Mouse (Mus musculus) layer of hippocampus, postnatal 25 days (tissue): Measurements from ENCODE around the gene Gm7879. TPM values are rescaled to one million over a fixed set of nuclear protein-coding genes. Genes with fewer than 3 reads are reported as not detected.

Source experiments
- DNase-seq, 2 experiments: peaks; one replicate each; pipeline ENCODE4 v3.0.0; 2022; ENCODE audit warnings: mixed read lengths in 2 of 2, low spot score in 1 of 2; ENCODE audit errors: extremely low spot score in 1 of 2
- total RNA-seq, 2 experiments: library from RNA; stranded (reverse); gene quantifications; 2 replicates each; pipeline ENCODE4 v1.2.3; 2021

The Gm7879 gene
- total RNA-seq, 2 experiments from 2014 or later: 12.3 TPM

- no peak for DNase-seq
Measured at GRCm38 (mm10) chr5:43947330-43947977, 34.5 kb downstream of the Gm7879 start.

GRCm38 (mm10) chr5:43948111-43948743 lies 35.3 kb downstream of the Gm7879 start:
- DNase-seq: no peak

GRCm38 (mm10) chr5:43948748-43949275 lies 35.9 kb downstream of the Gm7879 start:
- DNase-seq: no peak

- DNase-seq: no peak
Measured at GRCm38 (mm10) chr5:43953241-43953640, 40.3 kb downstream of the Gm7879 start.

GRCm38 (mm10) chr5:43959884-43960440 lies 47.0 kb downstream of the Gm7879 start:
- no peak for DNase-seq

- DNase-seq: no peak
Measured at GRCm38 (mm10) chr5:43961056-43961455, 48.1 kb downstream of the Gm7879 start.

Other genes starting within 250 kb of the Gm7879 start
- not detected for gene Bst1, start 94.3 kb upstream of the Gm7879 start, total RNA-seq
- gene Fbxl5, start 91.5 kb upstream of the Gm7879 start, total RNA-seq: 10 to 100 TPM; 86.7 to 94.9 TPM
- 1 to 10 TPM; 7.6 to 9.6 TPM for gene Cd38, start 44.6 kb upstream of the Gm7879 start, total RNA-seq
- gene Fgfbp1, start 68.6 kb downstream of the Gm7879 start, total RNA-seq: under 1 TPM; 0.39 to 0.54 TPM
- 10 to 100 TPM; 22.3 to 27.0 TPM for gene Prom1, start 188.9 kb downstream of the Gm7879 start, total RNA-seq